Mouse (Mus musculus): ENCODE data around the gene Psma6. TPM values are rescaled to one million over a fixed set of nuclear protein-coding genes. Genes with fewer than 3 reads are reported as not detected.

The Psma6 gene
- polyA plus RNA-seq, 1 experiment from 2014 or later: 407 TPM

DNA sequence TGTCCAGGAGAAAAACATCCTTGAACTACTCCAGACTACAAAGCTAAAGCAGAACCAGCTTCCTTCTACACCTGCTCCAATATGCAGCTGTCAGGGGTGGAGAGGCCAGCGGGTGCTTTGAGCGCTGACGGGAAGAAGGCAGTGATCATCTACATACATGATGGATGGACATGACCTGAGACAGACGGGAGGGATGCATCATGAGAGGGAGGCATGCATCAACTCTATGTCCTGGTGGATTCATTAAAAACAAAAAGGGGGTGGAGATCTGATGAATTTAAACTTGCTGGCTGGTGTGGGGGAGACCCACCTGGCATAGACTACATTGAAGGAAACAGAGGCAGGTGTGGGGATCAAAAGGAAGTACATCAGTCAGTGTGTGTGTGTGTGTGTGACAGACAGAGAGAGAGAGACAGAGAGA, 60.0 kb downstream of the Psma6 start:
- no peak for ATAC-seq
- no peak overlapping the region for H3K9ac ChIP-seq (ENCODE audit: low read depth, low read length)
- H3K27me3 ChIP-seq (replicated peaks; ENCODE audit: control insufficient read depth, insufficient read depth, low read length): no peaks in the 10 kb centered on the region
- 69% methylated on average over 4 of the region's 4 CpGs for WGBS
- H3K36me3 ChIP-seq (ENCODE audit: control insufficient read depth, insufficient read depth, low read length): no peaks in the 10 kb centered on the region
- H3K4me3 ChIP-seq (ENCODE audit: low read length): no peak overlapping the region
- peaks cover 33% of the 10 kb centered on the region for H3K4me1 ChIP-seq (ENCODE audit: control insufficient read depth, insufficient read depth, low read length)
- H3K4me2 ChIP-seq (ENCODE audit: low read depth, low read length): no peak overlapping the region
- no peaks in the 10 kb centered on the region for H3K9me3 ChIP-seq (ENCODE audit: control insufficient read depth, low read length)
- 0 out of 2 replicates have a peak overlapping the region, but pooled peaks have one; percentile 2 for H3K27ac ChIP-seq (ENCODE audit: low read length)

DNA sequence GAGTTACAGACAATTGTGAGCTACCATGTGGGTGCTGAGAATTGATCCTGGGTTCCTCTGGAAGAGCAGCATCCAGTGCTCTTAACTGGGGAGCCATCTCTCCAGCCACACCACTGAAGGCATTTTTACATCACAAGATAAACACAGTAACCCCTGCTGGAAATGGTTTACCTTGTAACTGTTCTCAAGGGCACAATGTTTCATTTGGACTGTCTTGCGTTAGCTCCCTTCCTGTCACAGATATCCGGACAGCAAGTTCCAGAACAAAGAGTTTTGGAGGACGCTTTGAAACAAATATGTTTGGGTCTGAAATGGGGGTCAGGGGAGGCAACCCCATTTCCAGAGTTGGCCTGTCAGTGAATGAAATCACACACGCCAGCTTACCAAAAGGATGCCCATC, 61.6 kb downstream of the Psma6 start:
- no peaks in the 10 kb centered on the region for H3K9me3 ChIP-seq (ENCODE audit: control insufficient read depth, low read length)
- H3K4me1 ChIP-seq (ENCODE audit: control insufficient read depth, insufficient read depth, low read length): peaks cover 37% of the 10 kb centered on the region
- H3K36me3 ChIP-seq (ENCODE audit: control insufficient read depth, insufficient read depth, low read length): no peaks in the 10 kb centered on the region
- H3K9ac ChIP-seq (ENCODE audit: low read depth, low read length): no peak overlapping the region
- WGBS: 80% methylated on average over 4 of the region's 4 CpGs
- no peak overlapping the region for H3K4me3 ChIP-seq (ENCODE audit: low read length)
- no peak overlapping the region for H3K4me2 ChIP-seq (ENCODE audit: low read depth, low read length)
- H3K27ac ChIP-seq (ENCODE audit: low read length): no peak overlapping the region
- no peaks in the 10 kb centered on the region for H3K27me3 ChIP-seq (replicated peaks; ENCODE audit: control insufficient read depth, insufficient read depth, low read length)
- no peak for ATAC-seq

DNA sequence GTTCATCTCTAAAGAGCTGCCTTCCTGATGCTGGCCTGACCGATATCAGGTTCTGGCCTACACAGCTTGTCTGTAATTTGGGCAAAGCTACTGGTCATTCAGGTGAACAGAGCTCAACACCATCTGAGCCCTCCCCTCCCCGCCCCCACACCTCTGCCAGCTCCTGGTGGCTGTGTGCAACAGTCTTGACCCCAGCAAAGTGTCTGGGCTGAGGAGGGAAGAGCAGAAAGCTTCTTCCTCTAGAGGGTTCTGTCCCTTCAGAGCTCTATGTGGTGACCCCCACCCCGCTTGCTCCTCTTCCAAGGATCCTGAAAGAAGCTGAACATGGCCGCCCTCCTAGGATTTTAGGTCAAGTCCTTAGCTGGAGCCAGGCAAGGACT, 62.3 kb downstream of the Psma6 start:
- no peaks in the 10 kb centered on the region for H3K27me3 ChIP-seq (replicated peaks; ENCODE audit: control insufficient read depth, insufficient read depth, low read length)
- H3K9ac ChIP-seq (ENCODE audit: low read depth, low read length): no peak overlapping the region
- 81% methylated on average over 4 of the region's 4 CpGs for WGBS
- peak overlapping the region; percentile 90 for H3K27ac ChIP-seq (ENCODE audit: low read length)
- no peak for ATAC-seq
- H3K9me3 ChIP-seq (ENCODE audit: control insufficient read depth, low read length): no peaks in the 10 kb centered on the region
- H3K4me2 ChIP-seq (ENCODE audit: low read depth, low read length): no peak overlapping the region
- peaks cover 38% of the 10 kb centered on the region for H3K4me1 ChIP-seq (ENCODE audit: control insufficient read depth, insufficient read depth, low read length)
- no peaks in the 10 kb centered on the region for H3K36me3 ChIP-seq (ENCODE audit: control insufficient read depth, insufficient read depth, low read length)
- no peak overlapping the region for H3K4me3 ChIP-seq (ENCODE audit: low read length)

DNA sequence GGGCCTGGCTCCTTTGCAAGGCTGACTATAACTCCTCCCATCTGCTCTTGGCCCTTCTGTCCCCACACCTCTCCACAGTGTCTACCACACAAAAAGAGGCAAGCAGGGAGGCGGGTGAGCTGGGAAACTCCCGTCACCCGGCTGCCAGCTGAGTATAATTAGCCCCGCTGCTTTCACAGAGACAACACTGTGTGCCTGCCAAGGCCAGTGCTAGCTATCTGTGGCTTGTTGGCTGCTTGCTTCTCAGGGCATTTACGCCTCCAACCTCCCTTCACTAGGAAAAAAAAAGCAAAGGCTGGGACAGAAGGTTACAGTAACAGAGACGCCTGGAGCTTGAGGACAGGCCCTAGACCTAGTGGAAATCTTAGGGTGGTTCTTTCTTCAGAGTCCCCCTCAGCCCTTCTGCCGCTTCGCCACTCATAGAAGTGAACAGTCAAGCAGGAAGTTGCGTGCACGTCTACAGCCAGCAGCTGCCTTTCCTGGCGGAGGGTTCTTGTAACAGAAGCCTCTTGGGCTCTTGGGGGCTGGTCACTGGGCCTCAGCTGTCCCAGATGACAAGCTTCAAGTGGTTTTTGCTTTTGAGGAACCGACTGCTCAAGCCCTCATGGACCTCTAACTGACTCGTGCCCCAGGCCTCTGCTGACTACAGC, 62.8 kb downstream of the Psma6 start:
- no peaks in the 10 kb centered on the region for H3K36me3 ChIP-seq (ENCODE audit: control insufficient read depth, insufficient read depth, low read length)
- no peak overlapping the region for H3K4me2 ChIP-seq (ENCODE audit: low read depth, low read length)
- H3K27ac ChIP-seq (ENCODE audit: low read length): peak overlapping the region; percentile 90
- H3K4me3 ChIP-seq (ENCODE audit: low read length): no peak overlapping the region
- H3K9ac ChIP-seq (ENCODE audit: low read depth, low read length): peak overlapping the region; percentile 23
- peak; percentile 43 for ATAC-seq
- H3K27me3 ChIP-seq (replicated peaks; ENCODE audit: control insufficient read depth, insufficient read depth, low read length): no peaks in the 10 kb centered on the region
- no peaks in the 10 kb centered on the region for H3K9me3 ChIP-seq (ENCODE audit: control insufficient read depth, low read length)
- H3K4me1 ChIP-seq (ENCODE audit: control insufficient read depth, insufficient read depth, low read length): peaks cover 38% of the 10 kb centered on the region
- 32% methylated on average over 13 of the region's 13 CpGs for WGBS

DNA sequence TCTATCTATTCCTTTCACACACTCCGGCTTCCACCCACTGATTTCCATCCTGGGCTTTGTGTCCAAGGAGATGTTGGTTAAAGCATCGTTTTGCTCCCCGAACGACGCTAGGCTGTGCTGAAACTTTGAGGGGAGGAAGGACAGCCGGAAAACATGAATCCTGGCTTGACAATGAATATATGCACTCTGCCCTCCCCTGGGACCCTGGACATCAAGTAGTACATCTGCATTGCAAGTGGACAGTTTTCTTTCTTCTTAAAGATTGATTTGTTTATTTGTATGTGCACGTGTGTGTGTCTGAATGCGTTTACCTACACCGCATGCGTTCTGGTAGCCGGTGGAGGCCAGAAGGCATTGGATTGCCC, 63.4 kb downstream of the Psma6 start:
- ATAC-seq: no peak
- WGBS: 75% methylated on average over 11 of the region's 11 CpGs
- no peaks in the 10 kb centered on the region for H3K27me3 ChIP-seq (replicated peaks; ENCODE audit: control insufficient read depth, insufficient read depth, low read length)
- no peaks in the 10 kb centered on the region for H3K9me3 ChIP-seq (ENCODE audit: control insufficient read depth, low read length)
- peak overlapping the region; percentile 23; the same call in 1 of the 2 replicates for H3K9ac ChIP-seq (ENCODE audit: low read depth, low read length)
- H3K4me3 ChIP-seq (ENCODE audit: low read length): no peak overlapping the region
- H3K36me3 ChIP-seq (ENCODE audit: control insufficient read depth, insufficient read depth, low read length): no peaks in the 10 kb centered on the region
- H3K4me1 ChIP-seq (ENCODE audit: control insufficient read depth, insufficient read depth, low read length): peaks cover 38% of the 10 kb centered on the region
- H3K4me2 ChIP-seq (ENCODE audit: low read depth, low read length): no peak overlapping the region
- peak overlapping the region; percentile 90 for H3K27ac ChIP-seq (ENCODE audit: low read length)

DNA sequence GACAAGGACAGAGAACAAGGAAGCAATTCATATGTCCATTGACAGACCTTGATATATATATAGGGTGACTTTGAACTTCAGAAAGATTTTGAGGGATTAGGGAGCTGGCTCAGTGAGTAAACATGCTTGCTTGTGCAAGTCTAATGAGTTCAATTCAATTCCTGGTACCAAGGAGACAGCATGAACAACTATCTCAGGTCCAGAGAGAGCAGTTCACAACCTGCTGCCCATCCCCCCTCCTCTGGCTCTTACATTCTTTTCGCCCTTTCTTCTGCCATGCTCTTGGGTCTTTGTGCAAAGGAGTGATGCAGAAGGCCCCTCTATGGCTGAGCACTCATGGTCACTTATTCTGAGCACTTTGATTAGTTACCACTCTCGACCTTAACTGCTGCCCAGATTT, 64.4 kb downstream of the Psma6 start:
- H3K9ac ChIP-seq (ENCODE audit: low read depth, low read length): no peak overlapping the region
- H3K27me3 ChIP-seq (replicated peaks; ENCODE audit: control insufficient read depth, insufficient read depth, low read length): no peaks in the 10 kb centered on the region
- H3K27ac ChIP-seq (ENCODE audit: low read length): no peak overlapping the region
- H3K4me2 ChIP-seq (ENCODE audit: low read depth, low read length): no peak overlapping the region
- H3K4me1 ChIP-seq (ENCODE audit: control insufficient read depth, insufficient read depth, low read length): peaks cover 28% of the 10 kb centered on the region
- no peak for ATAC-seq
- 81% methylated on average over 2 of the region's 2 CpGs for WGBS
- H3K36me3 ChIP-seq (ENCODE audit: control insufficient read depth, insufficient read depth, low read length): no peaks in the 10 kb centered on the region
- H3K9me3 ChIP-seq (ENCODE audit: control insufficient read depth, low read length): no peaks in the 10 kb centered on the region
- no peak overlapping the region for H3K4me3 ChIP-seq (ENCODE audit: low read length)

DNA sequence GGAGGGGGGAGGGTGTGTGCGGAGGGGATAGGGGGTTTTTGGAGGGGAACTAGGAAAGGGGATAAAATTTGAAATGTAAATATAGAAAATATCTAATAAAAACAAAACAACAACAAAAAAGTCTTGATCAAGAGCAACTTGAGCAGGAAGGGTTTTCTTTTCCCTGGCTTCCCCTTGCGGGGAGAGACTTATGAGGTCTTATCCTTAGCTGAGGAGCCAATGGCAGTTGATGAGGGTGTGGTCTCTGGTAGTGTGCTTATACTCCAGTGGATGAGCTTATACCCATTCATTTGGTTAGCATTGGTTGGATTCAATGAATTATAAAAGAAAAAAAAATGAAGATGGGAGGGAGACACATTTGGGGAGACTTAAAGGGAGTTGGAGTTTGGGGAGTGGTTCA, 65.0 kb downstream of the Psma6 start:
- no peaks in the 10 kb centered on the region for H3K36me3 ChIP-seq (ENCODE audit: control insufficient read depth, insufficient read depth, low read length)
- no peak overlapping the region for H3K27ac ChIP-seq (ENCODE audit: low read length)
- no peak overlapping the region for H3K4me2 ChIP-seq (ENCODE audit: low read depth, low read length)
- H3K27me3 ChIP-seq (replicated peaks; ENCODE audit: control insufficient read depth, insufficient read depth, low read length): no peaks in the 10 kb centered on the region
- peaks cover 24% of the 10 kb centered on the region for H3K4me1 ChIP-seq (ENCODE audit: control insufficient read depth, insufficient read depth, low read length)
- no peaks in the 10 kb centered on the region for H3K9me3 ChIP-seq (ENCODE audit: control insufficient read depth, low read length)
- H3K9ac ChIP-seq (ENCODE audit: low read depth, low read length): no peak overlapping the region
- ATAC-seq: no peak
- 94% methylated on average over 2 of the region's 2 CpGs for WGBS
- no peak overlapping the region for H3K4me3 ChIP-seq (ENCODE audit: low read length)

DNA sequence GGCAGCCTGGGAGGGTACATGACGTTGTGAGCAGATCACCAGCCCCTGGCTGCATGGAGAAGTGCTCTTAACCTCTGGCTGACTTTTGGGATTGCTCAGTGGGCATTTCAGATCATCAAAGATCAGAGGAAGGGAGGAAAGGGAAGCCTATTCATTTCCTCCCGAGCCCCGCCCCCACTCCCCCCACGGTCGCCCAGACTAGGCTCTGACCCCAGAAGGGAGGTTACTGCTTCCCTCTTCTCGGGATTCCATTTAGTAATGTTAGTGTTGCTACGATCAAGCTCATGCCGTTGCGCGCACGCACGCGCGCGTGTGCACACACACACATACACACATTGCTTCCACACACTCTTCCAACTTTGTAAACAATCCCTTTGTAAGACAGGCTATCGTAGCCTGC, 66.4 kb downstream of the Psma6 start:
- no peak overlapping the region for H3K4me2 ChIP-seq (ENCODE audit: low read depth, low read length)

DNA sequence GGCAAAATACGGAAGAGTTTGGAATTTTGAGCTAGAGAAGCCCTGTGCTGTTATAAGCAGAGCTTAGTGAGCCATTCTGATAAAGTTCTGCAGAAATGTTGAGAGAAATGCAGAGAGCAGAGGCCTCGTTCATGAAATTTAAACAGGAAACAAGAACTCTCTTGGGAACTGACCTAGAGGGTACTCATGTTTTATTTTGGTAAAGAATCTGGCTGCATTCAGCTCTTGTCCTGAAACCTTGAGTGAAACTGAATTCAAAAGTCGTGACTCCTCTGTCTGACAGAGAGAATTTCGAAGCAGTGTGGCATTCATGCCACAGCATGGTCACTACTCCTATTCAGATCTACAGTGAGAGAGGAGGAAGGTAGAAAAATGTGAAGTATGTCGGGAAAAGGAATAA, 68.8 kb downstream of the Psma6 start:
- H3K9me3 ChIP-seq (ENCODE audit: control insufficient read depth, low read length): no peaks in the 10 kb centered on the region
- 45% methylated on average over 5 of the region's 5 CpGs for WGBS
- peaks cover 11% of the 10 kb centered on the region; the same call in 1 of the 2 replicates for H3K4me1 ChIP-seq (ENCODE audit: control insufficient read depth, insufficient read depth, low read length)
- peak overlapping the region; percentile 7 for H3K27ac ChIP-seq (ENCODE audit: low read length)
- no peak for ATAC-seq
- H3K4me3 ChIP-seq (ENCODE audit: low read length): no peak overlapping the region
- no peak overlapping the region for H3K9ac ChIP-seq (ENCODE audit: low read depth, low read length)
- no peaks in the 10 kb centered on the region for H3K27me3 ChIP-seq (replicated peaks; ENCODE audit: control insufficient read depth, insufficient read depth, low read length)
- H3K4me2 ChIP-seq (ENCODE audit: low read depth, low read length): no peak overlapping the region
- H3K36me3 ChIP-seq (ENCODE audit: control insufficient read depth, insufficient read depth, low read length): no peaks in the 10 kb centered on the region

More for the DNA sequence above, 66.4 kb downstream of the Psma6 start:
- H3K36me3 ChIP-seq (ENCODE audit: control insufficient read depth, insufficient read depth, low read length): no peaks in the 10 kb centered on the region
- no peak overlapping the region for H3K27ac ChIP-seq (ENCODE audit: low read length)
- H3K27me3 ChIP-seq (replicated peaks; ENCODE audit: control insufficient read depth, insufficient read depth, low read length): no peaks in the 10 kb centered on the region
- H3K9ac ChIP-seq (ENCODE audit: low read depth, low read length): no peak overlapping the region
- H3K4me3 ChIP-seq (ENCODE audit: low read length): no peak overlapping the region
- ATAC-seq: no peak
- WGBS: 43% methylated on average over 16 of the region's 16 CpGs
- H3K9me3 ChIP-seq (ENCODE audit: control insufficient read depth, low read length): no peaks in the 10 kb centered on the region
- peaks cover 24% of the 10 kb centered on the region for H3K4me1 ChIP-seq (ENCODE audit: control insufficient read depth, insufficient read depth, low read length)

DNA sequence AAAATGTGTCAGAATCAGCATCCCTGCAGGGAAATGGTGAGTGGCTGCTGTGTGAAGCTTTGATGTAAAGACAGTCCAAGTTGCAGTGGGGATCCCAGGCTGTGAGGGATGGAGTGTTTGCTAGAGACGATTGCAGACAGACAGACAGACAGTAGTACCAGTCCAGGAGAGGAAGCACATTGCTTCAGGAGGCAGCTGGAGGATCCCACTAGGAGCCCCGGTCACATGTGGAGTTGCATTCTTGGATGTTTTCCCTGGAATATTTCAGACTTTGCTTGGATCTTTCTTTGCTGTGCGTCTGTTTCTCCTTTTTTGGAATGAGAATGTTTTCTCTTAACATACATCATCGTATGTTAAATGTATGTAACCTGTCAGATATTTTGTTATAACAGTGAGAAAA, 69.9 kb downstream of the Psma6 start:
- H3K27me3 ChIP-seq (replicated peaks; ENCODE audit: control insufficient read depth, insufficient read depth, low read length): no peaks in the 10 kb centered on the region
- no peak overlapping the region for H3K9ac ChIP-seq (ENCODE audit: low read depth, low read length)
- H3K4me2 ChIP-seq (ENCODE audit: low read depth, low read length): no peak overlapping the region
- no peaks in the 10 kb centered on the region for H3K36me3 ChIP-seq (ENCODE audit: control insufficient read depth, insufficient read depth, low read length)
- no peaks in the 10 kb centered on the region for H3K9me3 ChIP-seq (ENCODE audit: control insufficient read depth, low read length)
- no peak; the same call in 1 of the 2 replicates for ATAC-seq
- WGBS: 48% methylated on average over 4 of the region's 4 CpGs
- H3K4me1 ChIP-seq (ENCODE audit: control insufficient read depth, insufficient read depth, low read length): peaks cover 14% of the 10 kb centered on the region; the same call in 1 of the 2 replicates
- no peak overlapping the region for H3K27ac ChIP-seq (ENCODE audit: low read length)
- no peak overlapping the region for H3K4me3 ChIP-seq (ENCODE audit: low read length)

Measured in intestine, embryonic 16.5 days (tissue).